Mouse (Mus musculus) right cerebral cortex, adult 18-20 months (tissue): ENCODE measurements around the gene Ptpru.

Source experiments
- DNase-seq: peaks from one replicate; pipeline ENCODE4 v3.0.0; 2022; ENCODE audit warnings: mixed read lengths

The Ptpru gene

GRCm38 (mm10) chr4:131837872-131838524 is at the start of gene Ptpru:
Gene Ptpru (minus strand): TSS chr4:131838288.
- peak; percentile 85 for DNase-seq

GRCm38 (mm10) chr4:131885376-131885775 is 47.3 kb upstream of the Ptpru start:
- DNase-seq = no peak

GRCm38 (mm10) chr4:131883571-131883970 is 45.5 kb upstream of the Ptpru start:
- DNase-seq = no peak

GRCm38 (mm10) chr4:131881306-131881705 is 43.2 kb upstream of the Ptpru start:
- no peak for DNase-seq

GRCm38 (mm10) chr4:131879692-131880091 is 41.6 kb upstream of the Ptpru start:
- no peak for DNase-seq

- no peak for DNase-seq
Observed at GRCm38 (mm10) chr4:131876836-131877235, 38.7 kb upstream of the Ptpru start.

- DNase-seq = no peak
Observed at GRCm38 (mm10) chr4:131875242-131875641, 37.2 kb upstream of the Ptpru start.

GRCm38 (mm10) chr4:131874567-131874966 is 36.5 kb upstream of the Ptpru start:
- no peak for DNase-seq

- DNase-seq = no peak
Observed at GRCm38 (mm10) chr4:131874169-131874536, 36.1 kb upstream of the Ptpru start.

- peak; percentile 95 for DNase-seq
Observed at GRCm38 (mm10) chr4:131873293-131874168, 35.4 kb upstream of the Ptpru start, which contains the start of gene Srsf4. Gene Srsf4 (plus strand): TSS chr4:131873617.

GRCm38 (mm10) chr4:131872672-131873292 is 34.7 kb upstream of the Ptpru start:
- no peak for DNase-seq

- DNase-seq = no peak
Observed at GRCm38 (mm10) chr4:131861341-131861739, 23.3 kb upstream of the Ptpru start.

- peak; percentile 83 for DNase-seq
Observed at GRCm38 (mm10) chr4:131860492-131861340, 22.6 kb upstream of the Ptpru start.

GRCm38 (mm10) chr4:131854950-131855349 is 16.9 kb upstream of the Ptpru start:
- DNase-seq = no peak

GRCm38 (mm10) chr4:131849986-131850638 is 12.0 kb upstream of the Ptpru start:
- peak; percentile 59 for DNase-seq

- DNase-seq = no peak
Observed at GRCm38 (mm10) chr4:131848082-131848481, 10.0 kb upstream of the Ptpru start.

- DNase-seq = no peak
Observed at GRCm38 (mm10) chr4:131845991-131846778, 8.1 kb upstream of the Ptpru start.

GRCm38 (mm10) chr4:131843290-131843743 is 5.2 kb upstream of the Ptpru start, which contains the start of gene Mecr:
Gene Mecr (plus strand): TSS chr4:131843470.
- peak; percentile 93 for DNase-seq

- no peak for DNase-seq
Observed at GRCm38 (mm10) chr4:131836891-131837491, 1.1 kb downstream of the Ptpru start.

GRCm38 (mm10) chr4:131836351-131836881 is 1.7 kb downstream of the Ptpru start:
- no peak for DNase-seq
